Mouse (Mus musculus): ENCODE measurements around the gene Capza2.

DNA sequence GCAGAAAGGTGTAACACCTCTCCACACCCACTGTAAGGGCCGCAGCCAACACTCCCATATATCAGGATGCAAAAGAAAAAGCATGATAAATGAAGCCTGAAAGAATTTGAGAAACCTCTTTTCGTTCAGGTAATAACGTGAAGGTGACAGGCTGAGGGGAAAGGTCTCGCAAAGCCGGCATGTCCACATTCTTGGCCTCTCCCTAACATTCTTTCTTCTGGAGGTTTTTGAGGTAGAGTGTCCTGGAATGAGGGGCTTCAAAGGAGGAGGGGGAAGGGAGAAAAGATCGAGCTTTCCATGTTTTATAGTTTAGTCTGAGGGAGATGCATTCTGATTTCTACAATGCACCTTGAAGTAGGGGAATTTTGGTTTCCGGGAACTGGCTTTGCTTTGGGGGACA lies 56.6 kb downstream of the Capza2 start, which contains the start of gene St7:
- TF ChIP-seq MYOG (IDR thresholded peaks at IDR 0.05; ENCODE audit: control insufficient read depth in 1 of 3, insufficient read depth in 1 of 3, insufficient read length in 2 of 3, low read depth in 2 of 3) (no peak), POLR2A (IDR thresholded peaks at IDR 0.05; ENCODE audit: insufficient read length, low read depth) (no peak)
